Mouse (Mus musculus): ENCODE results near the gene AC141477.1. TPM values are rescaled to one million over a fixed set of nuclear protein-coding genes. Genes with fewer than 3 reads are reported as not detected.
A peak's percentile ranks its signal among the peaks of the same experiment; 100 is the strongest.

AC141477.1 gene
- polyA plus RNA-seq (2014; fragmentation: Nextera tagmentation; extraction: Ambion mirVana) = not detected in 2 replicates

DNA sequence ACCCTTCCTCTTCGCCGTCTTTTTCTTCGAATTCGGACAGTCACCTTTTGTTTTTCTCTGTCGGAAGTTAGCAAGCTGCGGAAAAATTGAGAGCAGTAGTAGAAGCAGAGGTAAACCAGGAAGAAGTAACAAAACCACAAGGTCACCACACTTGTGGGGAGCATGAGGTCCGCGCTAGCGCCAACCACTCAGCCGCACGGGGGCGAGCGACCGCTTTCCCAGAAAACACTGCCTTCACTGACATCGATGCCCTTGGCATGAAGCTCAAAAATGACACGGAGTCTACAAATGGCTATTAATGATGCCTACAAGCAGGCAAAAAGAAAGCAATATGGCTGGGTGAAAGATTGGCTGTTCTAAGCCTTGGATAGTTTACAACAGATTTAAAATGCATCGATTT is at the start of gene AC141477.1:
AC141477.1 (minus strand) TSS at position 164 of the 400 bp plus-strand sequence.
- ATAC-seq (replicated peaks; ENCODE audit: insufficient number of reproducible peaks, low FRiP score, low TSS enrichment, low read depth) (no peak), DNase-seq (ENCODE audit: low spot score) (no peak)
- no peak within 1 kb of the TSS; the same call in 1 of the 2 replicates for H3K9ac ChIP-seq (replicated peaks; ENCODE audit: low read length)
- H3K27ac ChIP-seq (replicated peaks; ENCODE audit: low read depth, low read length) = no peak within 1 kb of the TSS
- peaks cover 12% of the 10 kb centered on the region for H3K36me3 ChIP-seq (replicated peaks; ENCODE audit: control insufficient read depth, insufficient read depth, low read depth, low read length)
- no peaks in the 10 kb centered on the region for H3K9me3 ChIP-seq (replicated peaks; ENCODE audit: control insufficient read depth, low read length)
- H3K4me1 ChIP-seq (ENCODE audit: control insufficient read depth, insufficient read depth, low read length) = no peaks in the 10 kb centered on the region
- no peaks in the 10 kb centered on the region for H3K27me3 ChIP-seq (ENCODE audit: control insufficient read depth, insufficient read depth, low read length)
- H3K4me3 ChIP-seq (ENCODE audit: low read depth, low read length) = no peak within 1 kb of the TSS
- no peak within 1 kb of the TSS for H3K4me2 ChIP-seq (ENCODE audit: low read depth, low read length)
- WGBS = 93% methylated on average over 17 of the region's 17 CpGs

DNA sequence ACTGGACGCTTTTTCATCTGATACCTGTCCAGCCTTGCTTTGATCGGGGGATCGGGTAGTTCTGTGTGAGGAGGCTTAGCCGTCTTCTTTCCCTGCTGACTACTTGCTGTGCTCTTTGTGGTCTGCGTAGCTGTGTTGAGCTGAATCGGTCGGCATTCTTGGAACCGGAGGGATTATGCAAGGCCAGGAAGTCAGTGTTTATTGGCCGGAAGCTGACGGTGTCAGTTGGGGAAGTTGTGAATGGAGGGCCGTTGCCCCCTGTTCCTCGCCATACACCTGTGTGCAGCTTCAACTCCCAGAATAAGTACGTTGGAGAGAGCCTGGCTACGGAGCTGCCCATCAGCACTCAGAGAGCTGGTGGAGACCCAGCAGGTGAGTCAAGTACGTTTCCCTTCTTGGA is 49.0 kb upstream of the AC141477.1 start:
- 93% methylated on average over 15 of the region's 15 CpGs for WGBS
- H3K27me3 ChIP-seq (ENCODE audit: control insufficient read depth, insufficient read depth, low read length) = no peaks in the 10 kb centered on the region
- no peak for DNase-seq (ENCODE audit: low spot score)
- no peak overlapping the region for H3K27ac ChIP-seq (replicated peaks; ENCODE audit: low read depth, low read length)
- ATAC-seq (replicated peaks; ENCODE audit: insufficient number of reproducible peaks, low FRiP score, low TSS enrichment, low read depth) = no peak
- H3K4me3 ChIP-seq (ENCODE audit: low read depth, low read length) = no peak overlapping the region
- no peak overlapping the region for H3K9ac ChIP-seq (replicated peaks; ENCODE audit: low read length)
- no peaks in the 10 kb centered on the region for H3K9me3 ChIP-seq (replicated peaks; ENCODE audit: control insufficient read depth, low read length)
- no peak overlapping the region for H3K4me2 ChIP-seq (ENCODE audit: low read depth, low read length)
- no peaks in the 10 kb centered on the region for H3K4me1 ChIP-seq (ENCODE audit: control insufficient read depth, insufficient read depth, low read length)
- H3K36me3 ChIP-seq (replicated peaks; ENCODE audit: control insufficient read depth, insufficient read depth, low read depth, low read length) = peaks cover 9% of the 10 kb centered on the region

DNA sequence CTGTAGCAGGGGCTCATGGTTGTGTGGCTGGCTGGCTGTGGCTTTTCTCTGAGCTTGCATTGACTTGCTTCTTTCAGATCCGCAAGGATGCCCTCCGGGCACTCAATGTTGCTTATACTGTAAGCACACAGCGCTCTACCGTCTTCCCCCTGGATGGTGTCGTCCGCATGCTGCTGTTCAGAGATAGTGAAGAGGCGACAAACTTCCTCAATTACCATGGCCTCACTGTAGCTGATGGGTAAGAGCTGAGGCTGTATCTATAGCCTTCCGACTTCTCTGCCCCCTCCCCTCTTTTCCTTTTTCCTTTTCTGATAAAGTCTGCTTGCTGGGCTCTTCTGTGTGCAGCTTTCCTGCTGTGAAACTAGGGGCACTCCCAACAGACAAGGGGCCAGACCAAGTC is 48.0 kb upstream of the AC141477.1 start:
- no peak overlapping the region for H3K4me2 ChIP-seq (ENCODE audit: low read depth, low read length)
- no peak for ATAC-seq (replicated peaks; ENCODE audit: insufficient number of reproducible peaks, low FRiP score, low TSS enrichment, low read depth)
- H3K4me3 ChIP-seq (ENCODE audit: low read depth, low read length) = no peak overlapping the region
- H3K36me3 ChIP-seq (replicated peaks; ENCODE audit: control insufficient read depth, insufficient read depth, low read depth, low read length) = peaks cover 9% of the 10 kb centered on the region
- no peak overlapping the region for H3K9ac ChIP-seq (replicated peaks; ENCODE audit: low read length)
- no peaks in the 10 kb centered on the region for H3K27me3 ChIP-seq (ENCODE audit: control insufficient read depth, insufficient read depth, low read length)
- 87% methylated on average over 8 of the region's 8 CpGs for WGBS
- H3K27ac ChIP-seq (replicated peaks; ENCODE audit: low read depth, low read length) = no peak overlapping the region
- no peaks in the 10 kb centered on the region for H3K4me1 ChIP-seq (ENCODE audit: control insufficient read depth, insufficient read depth, low read length)
- H3K9me3 ChIP-seq (replicated peaks; ENCODE audit: control insufficient read depth, low read length) = no peaks in the 10 kb centered on the region
- no peak for DNase-seq (ENCODE audit: low spot score)

DNA sequence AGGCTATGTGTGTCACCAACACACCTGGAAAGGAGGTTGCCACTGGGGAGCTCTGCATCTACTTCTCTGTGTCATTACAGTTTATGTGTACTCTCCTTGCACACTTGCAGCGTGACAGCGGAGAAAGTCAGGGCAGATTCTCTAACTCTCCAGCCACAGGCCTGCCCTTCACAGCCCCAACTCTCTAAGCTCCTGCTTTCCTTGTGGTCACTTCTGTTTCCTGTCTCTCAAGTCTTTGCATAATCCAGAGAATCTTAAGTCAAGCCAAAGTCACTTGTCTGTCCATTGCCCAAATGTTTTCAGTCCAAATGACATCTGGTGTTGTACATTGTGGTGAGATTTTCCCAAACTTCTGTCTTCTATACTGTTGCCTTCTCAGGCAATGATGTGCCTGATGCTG is 46.1 kb upstream of the AC141477.1 start:
- 93% methylated on average over 2 of the region's 2 CpGs for WGBS
- Histone ChIP-seq H3K4me2 (ENCODE audit: low read depth, low read length) (no peak overlapping the region), H3K27me3 (ENCODE audit: control insufficient read depth, insufficient read depth, low read length) (no peaks in the 10 kb centered on the region), H3K9ac (replicated peaks; ENCODE audit: low read length) (no peak overlapping the region), H3K4me3 (ENCODE audit: low read depth, low read length) (no peak overlapping the region), H3K36me3 (replicated peaks; ENCODE audit: control insufficient read depth, insufficient read depth, low read depth, low read length) (peaks cover 9% of the 10 kb centered on the region), H3K4me1 (ENCODE audit: control insufficient read depth, insufficient read depth, low read length) (no peaks in the 10 kb centered on the region), H3K9me3 (replicated peaks; ENCODE audit: control insufficient read depth, low read length) (no peaks in the 10 kb centered on the region), H3K27ac (replicated peaks; ENCODE audit: low read depth, low read length) (no peak overlapping the region)
- DNase-seq (ENCODE audit: low spot score) (no peak), ATAC-seq (replicated peaks; ENCODE audit: insufficient number of reproducible peaks, low FRiP score, low TSS enrichment, low read depth) (no peak)

DNA sequence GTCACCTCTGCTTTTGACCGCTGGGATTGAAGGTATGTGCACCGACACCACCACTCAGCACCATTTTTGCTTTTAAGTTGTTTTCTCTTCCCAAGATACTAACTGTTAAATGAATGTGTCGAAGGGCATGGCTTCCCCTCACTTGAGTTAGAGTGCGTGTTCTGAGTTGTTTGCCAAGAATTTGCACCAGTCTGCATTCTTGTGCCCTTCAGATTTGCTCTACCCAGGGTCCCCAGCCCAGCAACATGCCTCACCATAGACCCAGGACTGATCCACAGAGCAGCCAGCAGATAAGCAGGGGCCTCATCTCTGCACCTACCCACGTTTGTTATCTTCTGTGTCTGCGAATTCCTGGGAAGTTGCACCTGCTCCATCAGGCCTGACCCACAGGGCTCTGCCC is 41.2 kb upstream of the AC141477.1 start:
- 91% methylated on average over 6 of the region's 6 CpGs for WGBS
- Histone ChIP-seq H3K36me3 (replicated peaks; ENCODE audit: control insufficient read depth, insufficient read depth, low read depth, low read length) (peaks cover 18% of the 10 kb centered on the region), H3K9ac (replicated peaks; ENCODE audit: low read length) (no peak overlapping the region), H3K27ac (replicated peaks; ENCODE audit: low read depth, low read length) (no peak overlapping the region), H3K4me1 (ENCODE audit: control insufficient read depth, insufficient read depth, low read length) (no peaks in the 10 kb centered on the region), H3K9me3 (replicated peaks; ENCODE audit: control insufficient read depth, low read length) (no peaks in the 10 kb centered on the region), H3K27me3 (ENCODE audit: control insufficient read depth, insufficient read depth, low read length) (no peaks in the 10 kb centered on the region), H3K4me3 (ENCODE audit: low read depth, low read length) (no peak overlapping the region), H3K4me2 (ENCODE audit: low read depth, low read length) (no peak overlapping the region)
- ATAC-seq (replicated peaks; ENCODE audit: insufficient number of reproducible peaks, low FRiP score, low TSS enrichment, low read depth) (no peak), DNase-seq (ENCODE audit: low spot score) (no peak)

DNA sequence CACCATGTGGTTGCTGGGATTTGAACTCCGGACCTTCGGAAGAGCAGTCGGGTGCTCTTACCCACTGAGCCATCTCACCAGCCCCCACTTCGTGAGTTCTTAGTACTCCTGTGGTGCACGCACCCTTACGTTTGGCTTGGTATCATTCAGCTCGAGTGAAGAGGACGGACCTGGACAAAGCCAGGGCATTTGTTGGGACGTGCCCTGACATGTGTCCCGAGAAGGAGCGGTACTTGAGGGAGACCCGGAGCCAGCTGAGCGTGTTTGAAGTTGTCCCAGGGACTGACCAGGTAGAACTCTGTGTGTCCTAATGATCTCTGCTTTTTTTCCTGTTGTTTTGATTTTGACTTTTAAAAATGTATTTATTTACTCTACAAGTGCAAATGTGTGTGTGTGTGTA is 40.6 kb upstream of the AC141477.1 start:
- DNase-seq (ENCODE audit: low spot score) (no peak), ATAC-seq (replicated peaks; ENCODE audit: insufficient number of reproducible peaks, low FRiP score, low TSS enrichment, low read depth) (no peak)
- Histone ChIP-seq H3K4me2 (ENCODE audit: low read depth, low read length) (no peak overlapping the region), H3K36me3 (replicated peaks; ENCODE audit: control insufficient read depth, insufficient read depth, low read depth, low read length) (peaks cover 15% of the 10 kb centered on the region), H3K27me3 (ENCODE audit: control insufficient read depth, insufficient read depth, low read length) (no peaks in the 10 kb centered on the region), H3K9ac (replicated peaks; ENCODE audit: low read length) (no peak overlapping the region), H3K4me3 (ENCODE audit: low read depth, low read length) (no peak overlapping the region), H3K27ac (replicated peaks; ENCODE audit: low read depth, low read length) (no peak overlapping the region), H3K4me1 (ENCODE audit: control insufficient read depth, insufficient read depth, low read length) (no peaks in the 10 kb centered on the region), H3K9me3 (replicated peaks; ENCODE audit: control insufficient read depth, low read length) (no peaks in the 10 kb centered on the region)
- 90% methylated on average over 13 of the region's 13 CpGs for WGBS

DNA sequence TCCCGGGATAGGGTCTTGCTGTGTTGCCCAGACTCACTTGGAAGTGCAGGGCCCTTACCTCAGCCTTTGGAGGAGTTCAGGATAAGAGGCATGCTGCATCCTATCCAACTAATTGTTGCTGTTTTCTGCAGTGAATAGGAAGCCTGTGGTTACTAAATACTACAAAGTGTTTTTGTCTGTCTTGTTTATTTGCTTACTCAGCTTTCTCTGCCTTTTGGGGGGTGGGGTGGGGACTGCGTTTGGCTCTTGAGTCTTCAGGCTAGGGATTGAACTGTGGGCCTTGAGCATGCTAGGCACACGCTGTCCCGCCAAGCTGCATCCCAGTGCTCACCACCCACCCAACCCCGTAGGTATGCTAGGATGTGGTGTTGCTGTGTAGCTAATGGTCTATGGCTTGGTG is 33.5 kb upstream of the AC141477.1 start:
- WGBS = 92% methylated on average over 5 of the region's 5 CpGs
- ATAC-seq (replicated peaks; ENCODE audit: insufficient number of reproducible peaks, low FRiP score, low TSS enrichment, low read depth) (no peak), DNase-seq (ENCODE audit: low spot score) (no peak)
- H3K4me3 ChIP-seq (ENCODE audit: low read depth, low read length) = no peak overlapping the region
- no peaks in the 10 kb centered on the region for H3K4me1 ChIP-seq (ENCODE audit: control insufficient read depth, insufficient read depth, low read length)
- H3K9ac ChIP-seq (replicated peaks; ENCODE audit: low read length) = no peak overlapping the region
- H3K4me2 ChIP-seq (ENCODE audit: low read depth, low read length) = no peak overlapping the region
- H3K9me3 ChIP-seq (replicated peaks; ENCODE audit: control insufficient read depth, low read length) = no peaks in the 10 kb centered on the region
- no peak overlapping the region for H3K27ac ChIP-seq (replicated peaks; ENCODE audit: low read depth, low read length)
- H3K36me3 ChIP-seq (replicated peaks; ENCODE audit: control insufficient read depth, insufficient read depth, low read depth, low read length) = peaks cover 13% of the 10 kb centered on the region
- no peaks in the 10 kb centered on the region for H3K27me3 ChIP-seq (ENCODE audit: control insufficient read depth, insufficient read depth, low read length)

DNA sequence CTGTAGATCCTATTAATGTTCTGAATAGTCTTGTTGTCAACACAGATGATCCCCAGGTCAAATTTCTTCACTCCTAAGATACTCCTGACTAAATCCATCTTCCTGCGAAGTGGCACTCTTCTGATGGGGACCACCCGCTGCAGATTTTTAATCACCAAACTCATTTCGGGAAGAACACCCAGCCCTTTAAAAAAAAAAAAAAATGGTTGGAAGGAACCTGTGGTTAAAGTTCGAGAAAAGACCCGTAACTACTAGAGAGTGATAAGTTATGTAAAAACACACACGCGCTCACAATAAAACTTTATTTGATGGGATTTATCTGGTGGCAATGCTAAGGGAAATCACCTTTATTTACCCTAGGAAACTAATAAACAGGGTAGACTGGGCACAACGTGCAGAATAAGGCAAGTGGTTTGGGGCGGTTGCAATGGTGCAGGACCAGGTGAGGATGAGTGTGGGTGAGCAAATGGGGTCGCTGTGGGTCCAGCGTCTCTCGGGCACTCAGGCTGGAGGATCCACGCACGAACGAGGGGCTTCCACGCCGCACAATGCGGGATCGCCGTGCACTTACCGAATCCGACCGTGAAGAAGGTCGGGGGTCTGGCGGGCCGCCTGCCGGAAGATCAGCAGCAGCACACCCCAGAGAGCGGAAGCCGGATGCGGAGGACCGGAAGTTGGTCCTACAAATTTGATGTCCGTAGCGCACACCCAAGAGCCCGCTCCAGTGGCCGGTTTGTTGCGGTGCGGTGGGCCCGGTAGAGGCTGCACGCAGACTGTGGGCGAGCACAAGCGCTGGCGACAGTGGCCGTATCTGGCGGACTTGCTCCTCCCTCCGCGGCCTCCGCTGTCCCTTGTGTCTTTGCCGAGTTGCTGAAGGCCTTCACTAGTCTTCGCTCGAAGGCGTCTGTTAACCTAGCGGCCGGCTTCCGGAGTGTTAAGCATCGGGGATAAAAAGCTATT is 28.2 kb upstream of the AC141477.1 start, which contains the start of the genes Mcm3ap and Ybey:
Mcm3ap (plus strand) TSS at position 725 of the 960 bp plus-strand sequence.
Ybey (minus strand) TSS at position 912 of the 960 bp plus-strand sequence.
- Histone ChIP-seq H3K4me1 (ENCODE audit: control insufficient read depth, insufficient read depth, low read length) (no peaks in the 10 kb centered on the region), H3K4me2 (ENCODE audit: low read depth, low read length) (peak within 1 kb of the TSS; percentile 49), H3K36me3 (replicated peaks; ENCODE audit: control insufficient read depth, insufficient read depth, low read depth, low read length) (peaks cover 7% of the 10 kb centered on the region), H3K27me3 (ENCODE audit: control insufficient read depth, insufficient read depth, low read length) (no peaks in the 10 kb centered on the region), H3K9ac (replicated peaks; ENCODE audit: low read length) (peak within 1 kb of the TSS; percentile 93), H3K4me3 (ENCODE audit: low read depth, low read length) (peak within 1 kb of the TSS; percentile 83), H3K27ac (replicated peaks; ENCODE audit: low read depth, low read length) (peak within 1 kb of the TSS; percentile 57; the same call in 1 of the 2 replicates), H3K9me3 (replicated peaks; ENCODE audit: control insufficient read depth, low read length) (no peaks in the 10 kb centered on the region)
- DNase-seq (ENCODE audit: low spot score) (peak; percentile 93), ATAC-seq (replicated peaks; ENCODE audit: insufficient number of reproducible peaks, low FRiP score, low TSS enrichment, low read depth) (peak; percentile 95)
- WGBS = 2% methylated on average over 55 of the region's 55 CpGs

All from embryonic facial prominence, embryonic 11.5 days (tissue).